Mouse (Mus musculus): ENCODE results near the gene Mcm3ap. TPM values are rescaled to one million over a fixed set of nuclear protein-coding genes. Genes with fewer than 3 reads are reported as not detected.

Gene Mcm3ap
- polyA plus RNA-seq, 1 experiment from 2014 or later = 60.4 TPM

GRCm38 (mm10) chr10:76461255-76461654 lies 7.5 kb upstream of the Mcm3ap start:
- H3K4me1 ChIP-seq = no peaks in the 10 kb centered on the region
- no peak overlapping the region for H3K9ac ChIP-seq (replicated peaks)
- H3K4me2 ChIP-seq = no peak overlapping the region
- no peak overlapping the region for H3K4me3 ChIP-seq (replicated peaks)
- WGBS = 91% methylated on average over 1 of the region's 1 CpGs
- peaks cover 23% of the 10 kb centered on the region for H3K36me3 ChIP-seq
- no peaks in the 10 kb centered on the region for H3K9me3 ChIP-seq (replicated peaks)
- ATAC-seq (ENCODE audit: low FRiP score) = no peak
- H3K27me3 ChIP-seq (replicated peaks) = no peaks in the 10 kb centered on the region
- H3K27ac ChIP-seq (replicated peaks) = no peak overlapping the region

DNA sequence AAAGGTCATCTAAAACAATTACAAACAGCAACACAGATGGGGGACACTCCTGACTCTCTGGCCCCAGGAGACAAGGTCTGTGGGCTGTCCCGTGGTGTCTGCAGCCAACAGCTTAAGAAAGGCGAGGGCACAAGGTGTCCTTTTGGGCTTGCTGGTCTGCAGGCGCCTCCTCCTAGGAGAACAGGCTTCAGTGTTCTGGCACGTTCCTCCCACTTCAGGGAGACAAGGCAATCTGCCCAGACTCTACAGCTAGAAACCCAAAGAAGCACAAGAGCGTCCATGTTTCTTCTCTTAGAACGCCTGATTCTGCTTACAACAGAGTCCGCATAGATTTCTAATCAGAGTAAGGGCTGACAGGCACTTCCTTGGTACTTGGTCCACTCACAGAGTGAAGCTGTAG lies 6.4 kb upstream of the Mcm3ap start:
- ATAC-seq (ENCODE audit: low FRiP score) = no peak
- H3K9me3 ChIP-seq (replicated peaks) = no peaks in the 10 kb centered on the region
- H3K36me3 ChIP-seq = peaks cover 23% of the 10 kb centered on the region
- no peak overlapping the region for H3K9ac ChIP-seq (replicated peaks)
- no peaks in the 10 kb centered on the region for H3K27me3 ChIP-seq (replicated peaks)
- no peak overlapping the region for H3K4me2 ChIP-seq
- WGBS = 94% methylated on average over 7 of the region's 7 CpGs
- H3K27ac ChIP-seq (replicated peaks) = no peak overlapping the region
- no peak overlapping the region for H3K4me3 ChIP-seq (replicated peaks)
- H3K4me1 ChIP-seq = no peaks in the 10 kb centered on the region

- WGBS = 83% methylated on average over 6 of the region's 6 CpGs
- H3K4me1 ChIP-seq = no peaks in the 10 kb centered on the region
Observed at GRCm38 (mm10) chr10:76462721-76463120, 6.0 kb upstream of the Mcm3ap start.

GRCm38 (mm10) chr10:76473759-76474158 lies 5.0 kb downstream of the Mcm3ap start:
- ATAC-seq (ENCODE audit: low FRiP score) = no peak
- Histone ChIP-seq H3K4me1 (peaks cover 48% of the 10 kb centered on the region), H3K27ac (replicated peaks) (no peak overlapping the region), H3K4me3 (replicated peaks) (no peak overlapping the region), H3K9me3 (replicated peaks) (no peaks in the 10 kb centered on the region), H3K27me3 (replicated peaks) (no peaks in the 10 kb centered on the region), H3K9ac (replicated peaks) (no peak overlapping the region; the same call in 1 of the 2 replicates), H3K4me2 (no peak overlapping the region), H3K36me3 (peaks cover 64% of the 10 kb centered on the region)
- WGBS = 91% methylated on average over 5 of the region's 5 CpGs

More at GRCm38 (mm10) chr10:76462721-76463120, 6.0 kb upstream of the Mcm3ap start:
- H3K4me2 ChIP-seq = no peak overlapping the region
- H3K27ac ChIP-seq (replicated peaks) = no peak overlapping the region
- no peak for ATAC-seq (ENCODE audit: low FRiP score)
- peaks cover 23% of the 10 kb centered on the region for H3K36me3 ChIP-seq
- no peak overlapping the region for H3K9ac ChIP-seq (replicated peaks)
- H3K27me3 ChIP-seq (replicated peaks) = no peaks in the 10 kb centered on the region
- H3K4me3 ChIP-seq (replicated peaks) = no peak overlapping the region
- H3K9me3 ChIP-seq (replicated peaks) = no peaks in the 10 kb centered on the region

- Histone ChIP-seq H3K36me3 (peaks cover 95% of the 10 kb centered on the region), H3K27ac (replicated peaks) (no peak overlapping the region), H3K4me2 (no peak overlapping the region), H3K9me3 (replicated peaks) (no peaks in the 10 kb centered on the region), H3K4me1 (no peaks in the 10 kb centered on the region), H3K4me3 (replicated peaks) (no peak overlapping the region), H3K9ac (replicated peaks) (no peak overlapping the region), H3K27me3 (replicated peaks) (no peaks in the 10 kb centered on the region)
- no peak for ATAC-seq (ENCODE audit: low FRiP score)
- WGBS = 95% methylated on average over 13 of the region's 13 CpGs
Observed at GRCm38 (mm10) chr10:76480851-76481250, 12.1 kb downstream of the Mcm3ap start.

- H3K4me3 ChIP-seq (replicated peaks) = no peak overlapping the region
- peaks cover 95% of the 10 kb centered on the region for H3K36me3 ChIP-seq
- 95% methylated on average over 6 of the region's 6 CpGs for WGBS
- no peaks in the 10 kb centered on the region for H3K9me3 ChIP-seq (replicated peaks)
- H3K9ac ChIP-seq (replicated peaks) = no peak overlapping the region
- no peak overlapping the region for H3K4me2 ChIP-seq
- no peak for ATAC-seq (ENCODE audit: low FRiP score)
- H3K4me1 ChIP-seq = no peaks in the 10 kb centered on the region
- H3K27ac ChIP-seq (replicated peaks) = no peak overlapping the region
- no peaks in the 10 kb centered on the region for H3K27me3 ChIP-seq (replicated peaks)
Observed at GRCm38 (mm10) chr10:76481480-76481879, 12.8 kb downstream of the Mcm3ap start.

DNA sequence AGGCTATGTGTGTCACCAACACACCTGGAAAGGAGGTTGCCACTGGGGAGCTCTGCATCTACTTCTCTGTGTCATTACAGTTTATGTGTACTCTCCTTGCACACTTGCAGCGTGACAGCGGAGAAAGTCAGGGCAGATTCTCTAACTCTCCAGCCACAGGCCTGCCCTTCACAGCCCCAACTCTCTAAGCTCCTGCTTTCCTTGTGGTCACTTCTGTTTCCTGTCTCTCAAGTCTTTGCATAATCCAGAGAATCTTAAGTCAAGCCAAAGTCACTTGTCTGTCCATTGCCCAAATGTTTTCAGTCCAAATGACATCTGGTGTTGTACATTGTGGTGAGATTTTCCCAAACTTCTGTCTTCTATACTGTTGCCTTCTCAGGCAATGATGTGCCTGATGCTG lies 17.6 kb downstream of the Mcm3ap start:
- H3K27ac ChIP-seq (replicated peaks) = no peak overlapping the region
- no peak overlapping the region for H3K4me3 ChIP-seq (replicated peaks)
- no peak overlapping the region for H3K9ac ChIP-seq (replicated peaks)
- no peak for ATAC-seq (ENCODE audit: low FRiP score)
- no peaks in the 10 kb centered on the region for H3K27me3 ChIP-seq (replicated peaks)
- 100% methylated on average over 2 of the region's 2 CpGs for WGBS
- H3K4me2 ChIP-seq = no peak overlapping the region
- no peaks in the 10 kb centered on the region for H3K9me3 ChIP-seq (replicated peaks)
- peaks cover 97% of the 10 kb centered on the region for H3K36me3 ChIP-seq
- H3K4me1 ChIP-seq = no peaks in the 10 kb centered on the region

- 95% methylated on average over 8 of the region's 8 CpGs for WGBS
- H3K4me3 ChIP-seq (replicated peaks) = no peak overlapping the region
- no peak overlapping the region for H3K27ac ChIP-seq (replicated peaks)
- no peaks in the 10 kb centered on the region for H3K27me3 ChIP-seq (replicated peaks)
- H3K36me3 ChIP-seq = peaks cover 90% of the 10 kb centered on the region
- H3K9ac ChIP-seq (replicated peaks) = no peak overlapping the region
- no peak overlapping the region for H3K4me2 ChIP-seq
- no peaks in the 10 kb centered on the region for H3K4me1 ChIP-seq
- no peaks in the 10 kb centered on the region for H3K9me3 ChIP-seq (replicated peaks)
- no peak for ATAC-seq (ENCODE audit: low FRiP score)
Observed at GRCm38 (mm10) chr10:76488265-76488664, 19.5 kb downstream of the Mcm3ap start.

DNA sequence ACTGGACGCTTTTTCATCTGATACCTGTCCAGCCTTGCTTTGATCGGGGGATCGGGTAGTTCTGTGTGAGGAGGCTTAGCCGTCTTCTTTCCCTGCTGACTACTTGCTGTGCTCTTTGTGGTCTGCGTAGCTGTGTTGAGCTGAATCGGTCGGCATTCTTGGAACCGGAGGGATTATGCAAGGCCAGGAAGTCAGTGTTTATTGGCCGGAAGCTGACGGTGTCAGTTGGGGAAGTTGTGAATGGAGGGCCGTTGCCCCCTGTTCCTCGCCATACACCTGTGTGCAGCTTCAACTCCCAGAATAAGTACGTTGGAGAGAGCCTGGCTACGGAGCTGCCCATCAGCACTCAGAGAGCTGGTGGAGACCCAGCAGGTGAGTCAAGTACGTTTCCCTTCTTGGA lies 20.5 kb downstream of the Mcm3ap start:
- H3K27ac ChIP-seq (replicated peaks) = no peak overlapping the region
- peaks cover 90% of the 10 kb centered on the region for H3K36me3 ChIP-seq
- no peak overlapping the region for H3K4me2 ChIP-seq
- no peak overlapping the region for H3K9ac ChIP-seq (replicated peaks)
- H3K4me1 ChIP-seq = no peaks in the 10 kb centered on the region
- 96% methylated on average over 15 of the region's 15 CpGs for WGBS
- no peaks in the 10 kb centered on the region for H3K27me3 ChIP-seq (replicated peaks)
- no peak for ATAC-seq (ENCODE audit: low FRiP score)
- no peak overlapping the region for H3K4me3 ChIP-seq (replicated peaks)
- H3K9me3 ChIP-seq (replicated peaks) = no peaks in the 10 kb centered on the region

- Histone ChIP-seq H3K9ac (replicated peaks) (no peak overlapping the region), H3K4me3 (replicated peaks) (no peak overlapping the region), H3K4me2 (no peak overlapping the region), H3K27me3 (replicated peaks) (no peaks in the 10 kb centered on the region), H3K4me1 (no peaks in the 10 kb centered on the region), H3K36me3 (peaks cover 85% of the 10 kb centered on the region), H3K9me3 (replicated peaks) (no peaks in the 10 kb centered on the region), H3K27ac (replicated peaks) (no peak overlapping the region)
- ATAC-seq (ENCODE audit: low FRiP score) = no peak
- WGBS = 89% methylated on average over 1 of the region's 1 CpGs
Observed at GRCm38 (mm10) chr10:76493527-76493926, 24.8 kb downstream of the Mcm3ap start.

GRCm38 (mm10) chr10:76495501-76495900 lies 26.8 kb downstream of the Mcm3ap start:
- Histone ChIP-seq H3K9ac (replicated peaks) (no peak overlapping the region), H3K4me3 (replicated peaks) (no peak overlapping the region), H3K27ac (replicated peaks) (no peak overlapping the region), H3K27me3 (replicated peaks) (no peaks in the 10 kb centered on the region), H3K36me3 (peaks cover 84% of the 10 kb centered on the region), H3K4me1 (no peaks in the 10 kb centered on the region), H3K4me2 (no peak overlapping the region), H3K9me3 (replicated peaks) (no peaks in the 10 kb centered on the region)
- 94% methylated on average over 6 of the region's 6 CpGs for WGBS
- ATAC-seq (ENCODE audit: low FRiP score) = no peak

DNA sequence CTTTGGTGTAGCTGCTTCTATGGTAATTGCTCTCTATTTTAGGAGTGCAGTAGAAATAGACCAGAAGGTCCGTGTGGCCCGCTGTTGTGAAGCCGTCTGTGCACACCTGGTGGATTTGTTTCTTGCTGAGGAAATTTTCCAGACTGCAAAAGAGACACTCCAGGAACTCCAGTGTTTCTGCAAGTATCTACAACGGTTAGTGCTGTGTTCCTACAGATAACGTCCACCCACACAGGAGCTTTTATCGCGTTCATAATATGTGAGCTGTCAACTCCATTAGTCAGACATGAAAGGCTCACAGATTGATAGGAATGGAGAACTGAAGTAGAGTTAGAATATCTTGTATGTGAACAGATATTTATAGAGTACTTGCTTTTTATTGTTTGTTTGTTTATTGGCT lies 27.6 kb downstream of the Mcm3ap start:
- 94% methylated on average over 7 of the region's 7 CpGs for WGBS
- no peaks in the 10 kb centered on the region for H3K9me3 ChIP-seq (replicated peaks)
- no peak for ATAC-seq (ENCODE audit: low FRiP score)
- no peak overlapping the region for H3K4me2 ChIP-seq
- no peaks in the 10 kb centered on the region for H3K27me3 ChIP-seq (replicated peaks)
- H3K4me1 ChIP-seq = no peaks in the 10 kb centered on the region
- H3K4me3 ChIP-seq (replicated peaks) = no peak overlapping the region
- no peak overlapping the region for H3K27ac ChIP-seq (replicated peaks)
- peaks cover 83% of the 10 kb centered on the region for H3K36me3 ChIP-seq
- no peak overlapping the region for H3K9ac ChIP-seq (replicated peaks)

- ATAC-seq (ENCODE audit: low FRiP score) = no peak
- Histone ChIP-seq H3K4me3 (replicated peaks) (no peak overlapping the region), H3K9ac (replicated peaks) (no peak overlapping the region), H3K4me1 (no peaks in the 10 kb centered on the region), H3K9me3 (replicated peaks) (no peaks in the 10 kb centered on the region), H3K4me2 (no peak overlapping the region), H3K27me3 (replicated peaks) (no peaks in the 10 kb centered on the region), H3K36me3 (peaks cover 91% of the 10 kb centered on the region), H3K27ac (replicated peaks) (no peak overlapping the region)
- WGBS = 96% methylated on average over 4 of the region's 4 CpGs
Observed at GRCm38 (mm10) chr10:76497522-76497921, 28.8 kb downstream of the Mcm3ap start.
